Mouse (Mus musculus) liver, embryonic 14.5 days (tissue): ENCODE results near the gene Stx12. TPM values are rescaled to one million over a fixed set of nuclear protein-coding genes. Genes with fewer than 3 reads are reported as not detected.

Experiments
- ATAC-seq: fragments of 200-750 bp; cut with Nextera tagmentation; 2 replicates; pipeline ENCODE4 v1.8.0; 2017; ENCODE audit warnings: moderate number of reproducible peaks, mild to moderate bottlenecking, moderate library complexity; ENCODE audit not compliant: insufficient read depth
- DNase-seq, 3 experiments: peaks; one replicate each; pipeline ENCODE4 v3.0.0-alpha.2; 2012 to 2013; ENCODE audit warnings: low read depth in 3 of 3, low spot score in 3 of 3
- H3K27ac ChIP-seq: fragments of 300-500 bp; sonication (generic); 2 replicates; pipeline ENCODE4 v1.5.1; 2014; ENCODE audit warnings: moderate library complexity, mild to moderate bottlenecking, control low read depth, inconsistent platforms
- H3K27me3 ChIP-seq: fragments of 300-500 bp; sonication (generic); 2 replicates; pipeline ENCODE4 v1.6.1; 2014; ENCODE audit warnings: mild to moderate bottlenecking, low read length, moderate library complexity; ENCODE audit not compliant: control insufficient read depth, insufficient read depth
- H3K36me3 ChIP-seq: fragments of 300-500 bp; sonication (generic); replicated peaks from 2 replicates; pipeline ENCODE4 v1.6.1; 2014; ENCODE audit warnings: low read depth; ENCODE audit not compliant: control insufficient read depth, insufficient read depth
- H3K4me1 ChIP-seq, 2 experiments: fragments of 200-500 bp in 1 of 2; fragments of 300-500 bp in 1 of 2; sonication (generic) in 1 of 2; replicated peaks; 2 replicates each; pipeline ENCODE4 v1.6.1; 2012 to 2014; ENCODE audit warnings: antibody characterized with exemption in 1 of 2, inconsistent platforms in 1 of 2, low read length in 1 of 2; ENCODE audit not compliant: control insufficient read depth in 2 of 2, insufficient read depth in 2 of 2
- H3K4me2 ChIP-seq: fragments of 300-500 bp; sonication (generic); 2 replicates; pipeline ENCODE4 v1.6.1; 2014; ENCODE audit warnings: low read depth, mild to moderate bottlenecking, control low read depth, moderate library complexity
- H3K4me3 ChIP-seq, 2 experiments: fragments of 200-500 bp in 1 of 2; fragments of 300-500 bp in 1 of 2; sonication (generic) in 1 of 2; 2 replicates each; pipeline ENCODE4 v1.5.1; 2012 to 2014; ENCODE audit warnings: low read depth in 2 of 2, low read length in 2 of 2, mild to moderate bottlenecking in 2 of 2, control low read depth in 1 of 2, inconsistent platforms in 1 of 2, moderate library complexity in 1 of 2; ENCODE audit not compliant: insufficient read depth in 1 of 2
- H3K9ac ChIP-seq: fragments of 300-500 bp; sonication (generic); replicated peaks from 2 replicates; pipeline ENCODE4 v1.6.1; 2014; ENCODE audit warnings: mild to moderate bottlenecking, control low read depth, moderate library complexity
- H3K9me3 ChIP-seq: fragments of 300-500 bp; sonication (generic); 2 replicates; pipeline ENCODE4 v1.6.1; 2016; ENCODE audit warnings: low read length, mixed read lengths; ENCODE audit not compliant: control insufficient read depth
- CTCF ChIP-seq: IDR thresholded peaks from 2 replicates; pipeline ENCODE4 v1.5.1; 2016; ENCODE audit warnings: antibody characterized with exemption, low read depth, control low read depth
- EP300 ChIP-seq: IDR thresholded peaks from 2 replicates; pipeline ENCODE4 v1.6.1; 2016; ENCODE audit warnings: antibody characterized with exemption, low read depth
- WGBS: fragments of 180-500 bp; shearing (Covaris S2); extraction: QIAGEN DNeasy Blood & Tissue Kit; methylation state at CpG from one replicate; pipeline ENCODE4 v1.1.7; 2014; ENCODE audit not compliant: insufficient replicate concordance; 5-methylcytosine and 5-hydroxymethylcytosine counted together
- polyA plus RNA-seq, 2 experiments: library from polyadenylated mRNA; depleted of rRNA in 1 of 2; stranded (reverse) in 1 of 2; unstranded in 1 of 2; fragments of >200 nt; fragmentation: Nextera tagmentation in 1 of 2; extraction: Ambion mirVana in 1 of 2; gene quantifications; 2 replicates each; pipeline versions ENCODE4 v1.2.1 to v1.2.3; 2012 to 2014

The Stx12 gene
- polyA plus RNA-seq, 2 experiments = 12.9 to 16.9 TPM

GRCm38 (mm10) chr4:132905843-132906360 is 21.6 kb upstream of the Stx12 start:
- Histone ChIP-seq H3K4me2 (no peak overlapping the region), H3K27ac (no peak overlapping the region), H3K4me3 (no peak overlapping the region), H3K4me1 (no peaks in the 10 kb centered on the region), H3K36me3 (peaks cover 20% of the 10 kb centered on the region), H3K27me3 (no peaks in the 10 kb centered on the region), H3K9me3 (no peaks in the 10 kb centered on the region), H3K9ac (no peak overlapping the region)
- no peak for DNase-seq
- no peak for ATAC-seq
- 88% methylated on average over 5 of the region's 5 CpGs for WGBS
- TF ChIP-seq CTCF = no peak
- no peak for TF ChIP-seq EP300

GRCm38 (mm10) chr4:132904765-132905309 is 20.5 kb upstream of the Stx12 start:
- Histone ChIP-seq H3K4me1 (no peaks in the 10 kb centered on the region), H3K9me3 (no peaks in the 10 kb centered on the region), H3K4me2 (no peak overlapping the region), H3K36me3 (peaks cover 13% of the 10 kb centered on the region), H3K27ac (no peak overlapping the region), H3K4me3 (no peak overlapping the region), H3K27me3 (no peaks in the 10 kb centered on the region), H3K9ac (no peak overlapping the region)
- no peak for TF ChIP-seq EP300
- no peak for TF ChIP-seq CTCF
- DNase-seq = no peak
- ATAC-seq = no peak
- 65% methylated on average over 9 of the region's 9 CpGs for WGBS

GRCm38 (mm10) chr4:132904071-132904470 is 19.8 kb upstream of the Stx12 start:
- TF ChIP-seq CTCF (no peak), EP300 (no peak)
- no peaks in the 10 kb centered on the region for H3K9me3 ChIP-seq
- no peak overlapping the region for H3K9ac ChIP-seq
- H3K4me3 ChIP-seq = no peak overlapping the region
- no peak overlapping the region for H3K4me2 ChIP-seq
- DNase-seq = no peak
- H3K4me1 ChIP-seq = no peaks in the 10 kb centered on the region
- no peak for ATAC-seq
- H3K27me3 ChIP-seq = no peaks in the 10 kb centered on the region
- H3K27ac ChIP-seq = no peak overlapping the region
- 49% methylated on average over 2 of the region's 2 CpGs for WGBS
- H3K36me3 ChIP-seq = peaks cover 6% of the 10 kb centered on the region

- Histone ChIP-seq H3K27ac (no peak overlapping the region), H3K9me3 (no peaks in the 10 kb centered on the region), H3K9ac (no peak overlapping the region), H3K4me3 (no peak overlapping the region), H3K36me3 (peaks cover 4% of the 10 kb centered on the region), H3K4me2 (no peak overlapping the region), H3K27me3 (no peaks in the 10 kb centered on the region), H3K4me1 (peaks cover 0 to 3% of the 10 kb centered on the region in 2 experiments; a peak in 1 of 4 replicates)
- TF ChIP-seq EP300 (no peak), CTCF (no peak)
- WGBS = 70% methylated on average over 9 of the region's 9 CpGs
- no peak for ATAC-seq
- DNase-seq = no peak
Measured at GRCm38 (mm10) chr4:132898197-132898596, 13.9 kb upstream of the Stx12 start.

- Histone ChIP-seq H3K4me2 (no peak overlapping the region), H3K36me3 (no peaks in the 10 kb centered on the region), H3K9me3 (no peaks in the 10 kb centered on the region), H3K4me1 (peaks cover 0 to 3% of the 10 kb centered on the region in 2 experiments; a peak in 1 of 4 replicates), H3K27me3 (no peaks in the 10 kb centered on the region), H3K4me3 (no peak overlapping the region), H3K27ac (no peak overlapping the region), H3K9ac (no peak overlapping the region)
- TF ChIP-seq CTCF = no peak
- 13% methylated on average over 7 of the region's 7 CpGs for WGBS
- no peak for DNase-seq
- no peak for ATAC-seq
Measured at GRCm38 (mm10) chr4:132894402-132894801, 10.1 kb upstream of the Stx12 start.
